ENCODE assay signal across 8 mouse cellular contexts in the genomic region with DNA sequence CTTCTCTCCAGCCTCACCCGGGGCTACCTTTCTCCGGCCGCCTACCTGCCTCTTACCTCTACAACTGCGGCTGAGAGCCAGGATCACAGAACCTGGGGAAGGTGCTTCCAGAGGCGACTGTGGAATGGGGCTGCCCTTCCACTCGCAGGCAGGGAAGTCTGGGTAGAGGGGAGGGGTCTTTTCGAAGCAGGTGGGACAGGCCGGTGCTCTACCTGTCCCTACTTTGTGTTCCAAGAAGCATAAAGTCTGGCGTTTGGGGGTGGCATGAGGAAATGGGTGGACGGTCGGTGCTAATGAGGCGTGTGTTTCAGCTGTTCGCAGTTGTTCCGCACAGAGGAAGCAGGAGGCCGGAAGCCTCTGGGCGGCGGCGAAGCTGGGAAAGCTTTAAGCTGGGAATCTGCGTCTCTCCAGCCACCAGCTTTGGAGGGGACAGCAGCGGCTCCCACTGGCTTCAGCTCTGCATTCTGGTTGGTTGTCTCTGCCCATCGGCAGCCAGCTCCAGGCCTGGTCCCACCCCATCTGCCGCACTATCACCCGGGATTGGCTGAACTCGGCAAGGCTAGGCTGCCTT.
DNase-seq lines count a peak whose midpoint lies in the region; ATAC-seq and TF ChIP-seq lines count a peak whose summit lies in the region.

No protein-coding gene starts in this region.

- no peak overlapping the region for H3K27ac ChIP-seq in ES-Bruce4 (ENCODE audit: insufficient read depth, low read length)
- peak overlapping the region; percentile 78 for H3K27ac ChIP-seq in forebrain, embryonic 14.5 days (ENCODE audit: low read depth, low read length)
- peak overlapping the region; percentile 6; the same call in 1 of the 2 replicates for H3K27ac ChIP-seq in heart, embryonic 16.5 days (ENCODE audit: low read length)

- no peaks in the 10 kb centered on the region for H3K36me3 ChIP-seq in ES-Bruce4 (ENCODE audit: control insufficient read depth, insufficient read depth, low read length, poor library complexity, severe bottlenecking)
- H3K36me3 ChIP-seq in forebrain, embryonic 14.5 days (ENCODE audit: control insufficient read depth, insufficient read depth, low read length), result no peaks in the 10 kb centered on the region
- no peaks in the 10 kb centered on the region for H3K36me3 ChIP-seq in heart, embryonic 16.5 days (ENCODE audit: control insufficient read depth, insufficient read depth)
- no peaks in the 10 kb centered on the region for H3K36me3 ChIP-seq in myocyte (ENCODE audit: control insufficient read depth, insufficient read depth)

- H3K79me2 ChIP-seq in myocyte (ENCODE audit: control insufficient read depth, insufficient read depth), result no peaks in the 10 kb centered on the region

- DNase-seq in cerebellum, adult 11 months, result peak; percentile 85
- DNase-seq in forebrain, embryonic 14.5 days (ENCODE audit: low spot score), result peak; percentile 93
- peak; percentile 92 for DNase-seq in kidney, postnatal 14 days
- peak; percentile 70 for DNase-seq in liver
- peak; percentile 93 for DNase-seq in telencephalon, adult 2 months (ENCODE audit: low read depth, low spot score)

- peak overlapping the region; percentile 76 for H3K9ac ChIP-seq in ES-Bruce4 (ENCODE audit: low read depth, poor library complexity, severe bottlenecking)
- peak overlapping the region; percentile 74 for H3K9ac ChIP-seq in forebrain, embryonic 14.5 days (ENCODE audit: low read length)
- H3K9ac ChIP-seq in heart, embryonic 16.5 days (ENCODE audit: low read length), result peak overlapping the region; percentile 72

- no peak for TF ChIP-seq EP300 in ES-Bruce4 (IDR thresholded peaks at IDR 0.05; ENCODE audit: insufficient read depth, low read depth, low read length)

- H3ac ChIP-seq in myocyte (ENCODE audit: control insufficient read depth, insufficient read length), result no peak overlapping the region

- peak; percentile 66 for TF ChIP-seq POLR2A in ES-Bruce4 (IDR thresholded peaks at IDR 0.05; ENCODE audit: insufficient read depth, low read length)
- no peak for TF ChIP-seq POLR2A in myocyte (IDR thresholded peaks at IDR 0.05; ENCODE audit: insufficient read length, low read depth)

- ATAC-seq in forebrain, embryonic 14.5 days, result peak; percentile 99
- peak; percentile 96 for ATAC-seq in heart, embryonic 16.5 days (replicated peaks; ENCODE audit: extremely low read depth, insufficient read depth, low FRiP score)

- no peak for TF ChIP-seq CTCF in ES-Bruce4 (IDR thresholded peaks at IDR 0.05; ENCODE audit: low read depth, low read length)

- H3K4me2 ChIP-seq in forebrain, embryonic 14.5 days (ENCODE audit: low read length), result peak overlapping the region; percentile 87
- H3K4me2 ChIP-seq in heart, embryonic 16.5 days (ENCODE audit: low read depth, low read length), result peak overlapping the region; percentile 89
- peak overlapping the region; percentile 50 for H3K4me2 ChIP-seq in myocyte (ENCODE audit: low read depth)

- H3K4me3 ChIP-seq in ES-Bruce4 (ENCODE audit: low read depth, low read length) (peak overlapping the region; percentile 81), myocyte (no peak overlapping the region)
- H3K4me3 ChIP-seq in forebrain, embryonic 14.5 days (ENCODE audit: low read depth, low read length), result peak overlapping the region; percentile 39
- H3K4me3 ChIP-seq in heart, embryonic 16.5 days (ENCODE audit: low read length), result peak overlapping the region; percentile 60

- no peaks in the 10 kb centered on the region for H3K9me3 ChIP-seq in ES-Bruce4 (replicated peaks; ENCODE audit: control insufficient read depth, insufficient read depth, low read length, poor library complexity, severe bottlenecking)
- no peaks in the 10 kb centered on the region for H3K9me3 ChIP-seq in forebrain, embryonic 14.5 days (replicated peaks; ENCODE audit: control insufficient read depth, low read length)
- no peaks in the 10 kb centered on the region for H3K9me3 ChIP-seq in heart, embryonic 16.5 days (replicated peaks; ENCODE audit: control insufficient read depth, low read length)

- 5% methylated on average over 24 of the region's 24 CpGs for WGBS in forebrain, embryonic 14.5 days
- WGBS in heart, embryonic 16.5 days, result 8% methylated on average over 24 of the region's 24 CpGs

- no peaks in the 10 kb centered on the region for H3K4me1 ChIP-seq in ES-Bruce4 (ENCODE audit: control insufficient read depth, insufficient read depth, low read length)
- H3K4me1 ChIP-seq in forebrain, embryonic 14.5 days (ENCODE audit: control insufficient read depth, insufficient read depth, low read length), result peaks cover 6% of the 10 kb centered on the region; the same call in 1 of the 2 replicates
- peaks cover 3% of the 10 kb centered on the region; the same call in 1 of the 2 replicates for H3K4me1 ChIP-seq in heart, embryonic 16.5 days (ENCODE audit: control insufficient read depth, insufficient read depth, low read length)

- H3K27me3 ChIP-seq in ES-Bruce4 (ENCODE audit: control insufficient read depth, insufficient read depth, low read length, poor library complexity, severe bottlenecking) (no peaks in the 10 kb centered on the region), myocyte (ENCODE audit: control insufficient read depth, insufficient read depth, insufficient read length) (peaks cover 8% of the 10 kb centered on the region)
- no peaks in the 10 kb centered on the region for H3K27me3 ChIP-seq in forebrain, embryonic 14.5 days (replicated peaks; ENCODE audit: control insufficient read depth, insufficient read depth, low read length)
- H3K27me3 ChIP-seq in heart, embryonic 16.5 days (ENCODE audit: control insufficient read depth, insufficient read depth, low read length), result no peaks in the 10 kb centered on the region

TF ChIP-seq in myocyte, 11 proteins besides CTCF, POLR2A, EP300 and RAD21:
- TF ChIP-seq CEBPB (IDR thresholded peaks at IDR 0.05; ENCODE audit: insufficient read depth, poor library complexity, severe bottlenecking) (no peak), MYOG (IDR thresholded peaks at IDR 0.05; ENCODE audit: control insufficient read depth in 1 of 3, insufficient read depth in 1 of 3, insufficient read length in 2 of 3, low read depth in 2 of 3) (no peak), MYOD1 (IDR thresholded peaks at IDR 0.05; ENCODE audit: control insufficient read depth in 1 of 3, insufficient read length in 2 of 3, low read depth in 2 of 3) (no peak), TCF3 (IDR thresholded peaks at IDR 0.05; ENCODE audit: insufficient read length, low read depth) (no peak), E2F4 (IDR thresholded peaks at IDR 0.05; ENCODE audit: insufficient read depth) (no peak), MAX (IDR thresholded peaks at IDR 0.05; ENCODE audit: low read depth) (no peak), USF1 (IDR thresholded peaks at IDR 0.05; ENCODE audit: low read depth) (no peak), SRF (IDR thresholded peaks at IDR 0.05; ENCODE audit: control insufficient read depth, insufficient read length, low read depth) (no peak), POLR2AphosphoS2 (IDR thresholded peaks at IDR 0.05; ENCODE audit: insufficient read length, low read depth) (no peak), TCF12 (IDR thresholded peaks at IDR 0.05; ENCODE audit: insufficient read depth, poor library complexity, severe bottlenecking) (no peak), REST (IDR thresholded peaks at IDR 0.05; ENCODE audit: insufficient read depth, insufficient read length) (no peak)
